Mouse (Mus musculus) frontal cortex, postnatal 14 days (tissue): ENCODE measurements around the gene Brk1.

ENCODE experiments used
- DNase-seq, 2 experiments: peaks; one replicate each; pipeline ENCODE4 v3.0.0; 2022; ENCODE audit warnings: low spot score in 2 of 2

Brk1 gene

DNA sequence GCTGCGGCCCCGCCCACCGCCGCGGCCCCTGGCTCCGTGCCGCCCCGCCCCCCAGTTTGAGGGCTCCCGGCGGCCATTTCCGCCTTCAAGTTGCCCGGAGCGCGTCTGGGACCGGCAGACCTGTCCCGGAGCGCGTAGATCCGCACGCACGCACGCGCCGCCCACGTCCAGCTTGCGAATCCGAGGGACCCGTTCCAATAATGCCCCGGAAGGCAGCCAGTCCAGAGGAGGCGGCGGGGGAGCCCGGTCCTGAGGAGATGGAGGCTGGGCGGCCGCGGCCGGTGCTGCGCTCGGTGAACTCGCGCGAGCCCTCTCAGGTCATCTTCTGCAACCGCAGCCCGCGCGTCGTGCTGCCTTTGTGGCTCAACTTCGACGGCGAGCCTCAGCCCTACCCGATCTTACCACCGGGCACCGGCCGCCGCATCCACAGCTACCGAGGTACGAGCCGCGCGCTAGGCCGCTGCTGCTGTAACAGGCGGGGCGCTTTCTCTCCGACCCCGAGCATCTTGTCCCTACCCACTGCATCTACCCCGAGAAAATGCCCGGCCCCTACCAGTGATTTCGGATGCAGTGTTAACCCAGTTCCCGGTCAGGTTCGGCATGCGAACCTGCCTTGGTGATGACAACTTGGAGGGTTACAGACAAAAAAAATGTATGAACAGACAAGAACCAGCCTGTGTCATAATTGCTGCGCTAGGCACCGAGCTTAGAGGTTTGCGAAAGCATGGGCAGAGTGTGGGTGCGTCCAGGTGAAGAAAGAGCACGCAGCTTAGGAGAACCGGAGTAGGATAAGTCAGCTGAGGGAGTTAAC is 19.6 kb downstream of the Brk1 start, which contains the start of gene Vhl:
Gene Vhl, plus strand, starts transcription at position 19 of the 811 bp plus-strand sequence.
- DNase-seq, result peak; percentile 77 to 81

DNA sequence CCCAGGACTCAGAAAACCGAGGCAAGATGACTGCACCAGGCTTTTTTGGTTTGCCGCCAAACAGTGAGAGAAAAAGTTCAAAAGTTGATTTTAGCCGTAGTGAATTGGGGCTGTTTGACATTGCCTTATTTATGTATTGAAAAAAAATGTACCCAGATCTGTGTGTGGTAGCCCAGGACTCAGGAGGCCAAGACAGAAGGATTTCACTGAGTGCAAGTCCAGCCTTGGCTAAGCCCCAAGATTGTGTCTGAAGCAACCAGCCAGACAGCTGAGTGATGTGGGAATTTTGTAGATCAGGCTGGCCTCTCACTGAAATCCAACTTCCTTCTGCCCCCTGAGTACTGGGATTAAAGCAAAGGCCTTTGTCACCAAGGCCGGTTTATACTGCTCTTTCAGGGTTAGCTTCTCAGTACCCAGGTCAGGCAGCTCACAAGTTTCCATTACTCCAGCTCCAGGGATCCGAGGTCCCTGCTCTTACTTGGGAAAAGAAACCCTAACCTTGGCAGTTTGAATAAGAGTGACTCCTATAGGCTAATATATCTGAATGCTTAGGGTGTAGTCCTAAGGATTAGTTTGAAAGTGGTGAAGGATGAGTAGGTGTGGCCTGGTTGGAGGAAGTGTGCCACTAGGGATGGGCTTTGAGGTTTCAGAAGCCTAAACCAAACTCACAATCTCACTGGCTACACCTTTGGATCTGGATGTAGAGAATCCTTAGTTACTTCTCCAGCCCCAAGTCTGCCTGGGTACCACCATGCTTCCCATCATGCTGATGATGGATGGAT is 20.6 kb downstream of the Brk1 start:
- no peak for DNase-seq

DNA sequence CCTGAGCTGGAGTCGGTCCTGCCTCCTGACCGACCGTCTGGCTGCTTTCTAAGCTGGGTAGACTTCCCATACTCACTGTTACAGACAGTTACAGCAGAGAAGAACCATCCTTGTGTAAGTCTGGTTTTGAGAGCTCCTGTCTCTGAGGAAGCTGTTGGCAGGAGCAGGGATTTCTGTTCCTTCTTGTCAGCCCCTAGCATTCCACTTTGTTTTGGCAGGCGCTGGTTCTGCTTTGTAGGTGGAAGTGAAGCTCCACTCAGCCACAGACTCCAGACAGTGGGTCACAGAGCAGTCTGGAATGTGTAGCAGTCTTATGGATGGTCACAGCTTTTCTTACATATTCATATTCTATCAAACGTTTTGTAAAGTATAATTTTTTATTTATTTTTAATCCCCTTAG is 25.8 kb downstream of the Brk1 start:
- DNase-seq, result no peak

DNA sequence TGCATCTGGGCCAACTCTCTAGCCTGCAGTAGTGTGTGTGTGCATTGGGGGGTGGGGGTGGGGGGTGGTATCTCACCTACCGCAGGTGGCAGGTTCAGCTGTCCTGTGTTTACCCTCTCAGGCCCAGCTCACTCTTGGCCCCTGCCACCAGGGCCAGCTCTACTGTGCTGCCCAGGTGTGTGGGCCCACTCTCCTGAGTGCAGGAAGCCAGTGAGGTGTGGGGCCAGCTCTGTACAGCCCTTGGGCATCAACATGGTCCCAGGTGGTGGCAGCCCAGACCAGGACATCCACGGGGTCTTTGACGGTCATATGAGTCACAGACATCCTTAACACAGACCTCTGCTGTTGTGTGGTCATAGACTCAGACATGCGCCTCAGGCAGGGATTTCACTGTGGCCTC is 28.3 kb downstream of the Brk1 start:
- DNase-seq, result no peak

DNA sequence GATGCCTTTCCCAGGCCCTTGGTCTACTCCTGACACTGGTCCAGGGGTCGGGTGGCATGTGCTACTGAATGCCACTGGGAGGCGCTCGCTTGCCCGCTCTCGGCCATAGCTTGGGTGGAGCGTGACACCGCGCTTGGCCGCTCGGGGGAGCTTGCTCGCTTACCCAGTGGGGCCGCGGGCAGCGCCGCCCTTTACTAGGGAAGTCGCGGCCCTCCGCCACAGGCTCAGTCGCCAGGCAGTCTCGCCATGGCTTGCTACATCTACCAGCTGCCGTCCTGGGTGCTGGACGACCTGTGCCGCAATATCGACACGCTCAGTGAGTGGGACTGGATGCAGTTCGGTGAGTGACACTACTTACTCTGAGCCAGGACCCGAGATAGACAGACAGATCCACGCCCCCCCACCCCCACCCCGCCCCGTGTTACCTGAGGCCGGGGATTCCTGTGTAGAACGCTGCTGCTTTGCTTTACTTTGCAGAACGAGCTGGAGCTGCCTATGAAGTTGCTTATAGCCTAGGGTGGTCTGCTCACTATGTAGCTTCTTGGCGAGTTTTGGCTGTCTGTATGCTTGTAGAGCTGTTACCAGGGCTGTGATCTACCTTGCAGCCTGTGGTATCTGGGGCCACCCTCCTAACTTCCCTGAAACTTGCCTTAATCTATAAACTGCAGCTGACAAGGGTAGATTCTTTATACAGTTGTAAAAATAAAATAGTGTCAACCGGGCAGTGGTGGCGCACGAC is 33.9 kb downstream of the Brk1 start, which contains the start of gene Irak2:
Gene Irak2, plus strand, starts transcription at position 166 of the 739 bp plus-strand sequence.
- DNase-seq, result peak; percentile 86 to 90

DNA sequence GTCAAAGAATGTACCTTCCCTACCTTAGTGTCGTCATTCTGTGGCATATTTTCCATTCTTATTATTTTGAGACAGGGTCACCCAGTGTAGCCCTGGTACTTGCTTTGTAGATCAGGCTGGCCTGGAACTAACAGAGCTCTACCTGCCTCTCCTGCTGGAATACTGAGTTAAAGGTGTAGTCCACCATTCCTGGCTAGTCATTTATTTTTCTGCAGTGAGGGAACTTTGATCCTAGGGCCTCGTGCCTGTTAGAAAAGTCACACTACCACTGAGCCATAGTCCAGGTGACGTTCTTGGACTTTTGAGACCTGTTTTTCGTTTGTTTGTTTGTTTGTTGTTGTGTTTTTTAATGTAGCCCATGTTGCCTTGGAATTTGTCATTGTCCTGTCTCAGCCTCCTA is 34.6 kb downstream of the Brk1 start:
- no peak for DNase-seq

DNA sequence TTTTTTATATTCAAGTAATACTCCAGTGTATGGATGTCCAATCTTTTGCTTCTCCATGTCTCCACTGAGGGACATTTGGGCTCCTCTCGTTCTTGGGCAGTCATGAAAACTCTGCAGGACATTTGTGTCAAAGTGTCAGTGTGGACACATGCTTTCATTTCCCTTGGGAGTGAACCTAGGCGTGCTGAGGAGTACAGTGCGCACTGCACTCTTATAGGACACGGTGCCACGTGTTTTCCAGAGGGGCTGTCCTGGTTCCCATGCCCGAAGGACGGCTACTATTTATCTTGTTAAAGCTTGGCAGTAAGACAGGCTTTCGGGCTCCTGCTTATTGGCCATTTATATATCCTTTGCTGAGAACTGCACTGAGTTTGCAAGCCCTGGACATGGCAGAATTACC is 38.0 kb downstream of the Brk1 start:
- no peak for DNase-seq

DNA sequence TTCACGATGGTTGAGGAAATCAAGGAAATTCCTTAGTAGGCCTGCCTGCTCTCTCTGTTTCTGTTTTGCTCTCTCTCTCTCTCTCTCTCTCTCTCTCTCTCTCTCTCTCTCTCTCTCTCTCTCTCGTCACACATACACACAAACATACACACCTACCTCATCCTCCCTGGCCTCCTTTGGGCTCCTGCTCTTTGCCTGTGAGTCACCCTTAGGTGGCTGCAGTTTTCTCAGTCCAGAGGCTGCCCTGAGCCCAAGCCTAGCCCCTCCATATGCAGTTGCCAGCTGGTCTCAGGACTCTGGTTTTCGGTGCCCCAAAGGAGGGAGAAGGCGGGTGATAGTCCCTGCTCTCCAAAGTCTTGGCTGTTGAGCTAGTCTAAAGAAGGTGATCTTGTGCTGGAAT is 38.4 kb downstream of the Brk1 start:
- no peak for DNase-seq

DNA sequence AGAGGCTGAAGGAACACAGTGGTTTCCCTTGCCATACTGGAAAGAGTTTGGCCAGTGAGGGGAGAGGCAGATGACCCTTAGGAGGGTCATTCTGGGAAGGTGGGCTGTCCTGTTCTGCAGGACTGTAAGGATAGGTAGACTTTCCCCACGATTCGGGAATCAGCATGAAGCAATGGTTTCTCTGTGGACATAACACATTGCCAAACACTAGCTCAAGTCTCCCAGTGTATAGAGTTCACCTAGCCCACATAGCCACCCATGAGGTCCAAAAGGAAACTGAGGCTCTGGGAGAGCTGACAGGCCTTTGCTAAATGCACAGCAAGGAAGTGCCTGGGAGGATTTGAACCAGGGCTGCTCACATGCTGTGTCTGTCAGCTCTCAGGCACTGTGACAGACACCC is 39.4 kb downstream of the Brk1 start:
- DNase-seq, result no peak

DNA sequence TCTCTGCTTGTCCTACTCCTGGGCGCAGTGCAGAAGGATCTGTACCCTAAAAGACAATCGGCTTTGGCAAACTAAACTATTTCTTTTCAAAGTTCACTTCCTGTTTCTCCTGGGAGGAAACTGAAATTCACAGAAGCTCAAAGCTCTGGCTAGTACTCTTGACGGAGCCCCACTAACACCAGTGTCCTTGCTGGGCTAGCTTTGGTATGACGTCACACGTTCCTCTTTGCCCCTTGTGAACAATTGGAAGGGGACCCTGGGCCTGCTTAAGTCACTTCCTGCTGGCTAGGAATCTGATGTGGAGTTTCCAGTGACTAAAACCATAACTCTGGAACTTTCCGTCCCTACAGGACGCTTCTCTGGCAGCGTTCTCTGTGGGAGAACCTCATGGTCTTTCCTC is 40.2 kb downstream of the Brk1 start:
- no peak for DNase-seq

DNA sequence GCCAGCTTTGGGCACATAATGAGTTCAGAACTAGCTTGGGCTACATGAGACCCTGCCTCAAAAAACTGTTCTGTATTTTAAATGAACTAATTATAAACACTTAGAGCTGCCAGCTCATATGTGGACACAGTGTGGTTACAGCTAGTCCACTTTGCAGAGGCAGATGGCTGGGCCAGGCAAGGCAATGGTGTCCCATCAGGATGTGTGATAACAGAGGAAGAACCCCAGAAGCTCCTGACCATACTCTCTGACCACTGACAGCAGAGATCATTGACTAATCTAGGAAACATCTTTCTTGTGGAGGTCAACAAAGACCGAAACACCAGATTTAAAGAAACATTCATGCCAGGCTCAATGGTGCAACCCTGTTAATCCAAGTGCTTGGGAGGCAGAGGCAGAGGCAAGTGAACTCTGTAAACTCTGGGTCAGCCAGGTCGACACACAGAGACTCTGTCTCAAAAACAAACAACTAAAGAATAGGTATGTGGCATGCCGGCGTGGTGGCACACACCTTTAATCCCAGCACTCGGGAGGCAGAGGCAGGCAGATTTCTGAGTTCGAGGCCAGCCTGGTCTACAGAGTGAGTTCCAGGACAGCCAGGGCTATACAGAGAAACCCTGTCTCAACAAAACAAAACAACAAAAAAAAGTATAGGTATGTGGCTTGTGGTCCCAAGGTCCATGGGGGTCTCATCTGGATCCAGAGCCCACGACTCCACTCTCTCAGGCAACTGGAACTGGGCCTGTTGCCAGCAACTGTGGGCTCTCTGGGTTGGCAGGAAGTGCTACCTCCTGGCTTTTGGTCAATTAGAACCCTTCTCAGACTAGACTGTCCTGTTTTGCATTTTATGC is 45.0 kb downstream of the Brk1 start:
- DNase-seq, result no peak

DNA sequence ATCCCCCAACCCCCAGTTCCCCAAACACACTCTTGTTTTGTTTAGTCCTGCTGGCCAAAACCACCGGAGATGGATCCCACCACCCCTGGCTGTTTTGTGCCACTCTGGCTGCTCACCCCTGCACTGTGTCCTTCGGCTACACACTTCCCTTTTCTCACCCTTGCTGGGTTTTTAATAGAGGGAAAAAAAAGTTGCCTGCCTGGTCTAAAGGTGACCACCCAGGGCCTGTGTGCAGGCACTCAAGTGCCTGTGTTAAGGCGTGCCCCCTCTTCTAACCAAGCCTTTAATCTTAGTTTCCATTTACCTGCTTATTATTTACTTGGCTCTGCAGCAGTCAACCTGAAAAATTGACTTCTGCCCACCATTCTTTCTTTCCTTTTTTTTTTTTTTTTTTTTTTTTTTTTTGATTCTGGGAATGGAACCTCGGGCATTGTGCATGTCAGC is 45.6 kb downstream of the Brk1 start:
- no peak for DNase-seq

DNA sequence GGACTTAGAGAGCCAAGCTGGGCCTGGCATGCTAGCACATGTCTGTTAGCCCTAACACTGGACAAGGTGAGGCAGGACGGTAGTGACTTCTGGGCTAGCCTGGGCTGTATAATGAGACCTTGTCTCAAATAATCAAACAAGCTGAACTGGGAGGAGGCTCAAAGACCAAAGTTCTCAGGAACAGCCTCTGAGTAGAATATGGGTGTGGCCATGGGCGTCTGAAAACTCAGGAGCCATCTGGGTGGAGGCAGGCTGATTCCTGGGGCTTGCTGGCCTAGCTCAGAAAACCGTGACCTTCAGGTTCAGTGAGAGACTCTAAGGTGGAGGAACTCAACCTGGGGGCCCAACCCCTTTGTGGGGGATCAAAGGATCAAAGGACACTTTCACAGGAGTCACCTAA is 47.1 kb downstream of the Brk1 start:
- no peak for DNase-seq

DNA sequence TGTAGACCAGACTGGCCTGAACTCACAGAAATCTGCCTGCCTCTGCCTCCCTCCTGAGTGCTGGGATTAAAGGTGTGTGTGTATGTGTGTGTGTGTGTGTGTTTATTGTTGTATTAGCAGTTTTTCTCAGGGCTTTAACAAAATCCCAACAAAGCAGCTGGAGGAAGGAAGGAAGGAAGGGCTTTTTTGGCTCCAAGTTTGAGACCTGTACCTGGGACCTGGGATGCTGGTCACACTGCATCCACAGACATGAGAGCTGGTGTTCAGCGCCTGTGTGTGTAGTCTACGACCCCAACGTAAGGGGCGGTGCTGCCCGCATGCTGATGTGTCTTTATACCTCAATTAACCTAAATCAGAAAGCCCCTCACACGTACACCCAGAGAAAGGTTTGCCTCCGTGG is 49.0 kb downstream of the Brk1 start:
- no peak for DNase-seq

DNA sequence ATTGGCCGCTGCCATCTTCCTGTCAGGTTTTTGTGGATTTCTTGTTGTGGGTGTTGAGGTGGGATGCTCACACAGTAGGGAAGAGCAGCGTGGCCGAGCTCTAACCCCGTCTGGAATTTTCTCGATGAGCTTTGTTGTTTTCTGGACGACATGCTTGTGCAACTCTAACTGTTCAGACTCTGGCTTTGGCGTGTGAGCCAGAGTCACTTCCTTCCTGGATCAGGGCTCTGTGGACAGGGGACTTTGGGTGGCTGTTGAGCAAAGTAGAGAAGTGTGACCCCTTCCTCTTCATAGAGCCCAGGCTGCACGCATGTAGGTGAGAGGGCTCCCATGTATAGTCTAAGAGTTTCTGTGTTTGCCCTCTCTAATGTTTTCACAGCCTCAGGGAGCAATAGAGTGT is 49.5 kb downstream of the Brk1 start:
- no peak for DNase-seq

DNA sequence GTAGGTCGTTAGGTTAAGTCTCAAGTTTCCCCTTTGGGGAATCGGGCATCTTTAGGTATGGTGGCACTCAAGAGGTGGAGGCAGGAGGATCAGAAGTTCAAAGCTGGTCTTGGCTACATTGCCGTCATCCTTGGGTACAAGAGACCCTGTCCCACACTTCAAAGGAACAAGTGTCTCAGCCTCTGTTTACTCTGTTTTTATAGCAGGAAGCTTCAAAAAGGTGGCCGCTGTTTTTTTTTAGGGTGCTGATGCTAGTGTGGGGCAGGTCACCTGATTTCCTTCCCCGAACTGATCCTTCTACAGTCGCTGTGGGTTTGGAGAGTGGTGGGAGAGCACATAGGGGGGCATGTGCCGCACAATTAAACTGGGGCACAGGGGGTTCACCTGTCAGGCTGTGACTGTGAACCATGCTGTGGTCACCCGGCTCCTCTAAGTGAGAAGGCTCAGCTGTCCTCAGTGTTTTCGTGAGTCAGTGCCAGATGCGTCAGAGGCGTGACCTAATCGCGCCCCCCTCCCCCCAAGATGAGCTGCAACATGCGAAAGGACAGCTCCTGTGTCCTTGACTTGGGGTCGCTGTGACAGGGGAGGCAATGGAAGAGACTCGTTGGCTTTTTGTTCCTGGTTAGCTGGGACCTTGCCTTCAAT is 50.3 kb downstream of the Brk1 start:
- DNase-seq, result no peak

DNA sequence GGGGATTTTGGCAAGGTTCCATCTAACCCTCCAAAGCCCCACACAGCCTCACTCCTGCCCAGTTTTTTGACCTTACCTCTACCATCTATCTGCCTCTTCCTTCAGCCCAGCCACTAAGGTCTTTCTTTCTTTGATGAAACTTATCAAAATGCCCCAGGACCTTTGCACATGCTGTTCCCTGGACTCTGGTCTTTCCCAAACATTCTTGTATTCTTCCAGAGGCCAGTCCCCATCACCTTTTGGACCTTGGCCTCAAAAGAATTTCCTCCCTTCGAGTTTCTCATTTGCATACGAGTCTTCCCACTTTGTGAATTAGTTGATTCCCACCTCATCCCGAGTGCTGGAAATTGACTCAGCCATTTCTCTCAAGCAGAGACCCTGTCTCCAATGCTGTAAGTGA is 50.9 kb downstream of the Brk1 start:
- no peak for DNase-seq

DNA sequence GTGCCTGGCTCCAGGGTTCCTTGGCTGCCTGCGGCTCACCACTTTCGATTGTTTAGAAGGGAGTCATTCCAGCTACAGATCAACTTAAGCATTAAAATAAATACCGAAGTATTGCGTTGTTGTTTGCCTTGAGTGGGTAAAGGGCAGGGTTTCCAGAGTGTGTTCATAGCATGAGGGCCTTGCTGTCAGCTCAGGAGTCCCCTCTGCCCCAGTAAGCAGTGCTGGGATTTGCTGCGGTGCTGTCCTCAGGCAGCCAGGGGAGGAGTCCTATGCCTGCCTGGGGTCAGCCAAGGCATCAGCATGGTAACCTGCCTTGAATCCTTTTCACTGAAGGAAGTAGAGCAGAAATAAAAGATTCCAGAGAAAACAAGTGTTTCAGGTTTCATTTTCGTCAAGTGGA is 52.3 kb downstream of the Brk1 start:
- no peak for DNase-seq

DNA sequence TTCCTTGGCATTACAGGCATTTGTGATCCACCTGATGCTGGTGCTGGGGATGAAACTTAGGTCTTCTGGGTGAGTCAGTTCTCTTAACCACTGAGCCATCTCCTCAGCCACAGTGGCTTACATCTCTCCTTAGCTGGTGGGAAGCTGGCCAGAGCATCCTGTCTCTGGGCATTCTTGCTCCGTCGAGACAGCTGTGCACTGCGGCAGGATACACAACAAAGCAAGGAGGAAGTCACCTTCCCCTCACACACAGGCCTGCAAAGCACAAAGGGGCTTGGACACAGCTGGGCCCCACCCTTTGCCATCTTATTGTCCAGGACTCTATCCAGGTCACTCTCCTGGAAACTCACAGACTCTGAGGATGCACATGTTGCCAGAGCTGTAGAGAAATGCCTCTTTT is 53.7 kb downstream of the Brk1 start:
- DNase-seq, result no peak

DNA sequence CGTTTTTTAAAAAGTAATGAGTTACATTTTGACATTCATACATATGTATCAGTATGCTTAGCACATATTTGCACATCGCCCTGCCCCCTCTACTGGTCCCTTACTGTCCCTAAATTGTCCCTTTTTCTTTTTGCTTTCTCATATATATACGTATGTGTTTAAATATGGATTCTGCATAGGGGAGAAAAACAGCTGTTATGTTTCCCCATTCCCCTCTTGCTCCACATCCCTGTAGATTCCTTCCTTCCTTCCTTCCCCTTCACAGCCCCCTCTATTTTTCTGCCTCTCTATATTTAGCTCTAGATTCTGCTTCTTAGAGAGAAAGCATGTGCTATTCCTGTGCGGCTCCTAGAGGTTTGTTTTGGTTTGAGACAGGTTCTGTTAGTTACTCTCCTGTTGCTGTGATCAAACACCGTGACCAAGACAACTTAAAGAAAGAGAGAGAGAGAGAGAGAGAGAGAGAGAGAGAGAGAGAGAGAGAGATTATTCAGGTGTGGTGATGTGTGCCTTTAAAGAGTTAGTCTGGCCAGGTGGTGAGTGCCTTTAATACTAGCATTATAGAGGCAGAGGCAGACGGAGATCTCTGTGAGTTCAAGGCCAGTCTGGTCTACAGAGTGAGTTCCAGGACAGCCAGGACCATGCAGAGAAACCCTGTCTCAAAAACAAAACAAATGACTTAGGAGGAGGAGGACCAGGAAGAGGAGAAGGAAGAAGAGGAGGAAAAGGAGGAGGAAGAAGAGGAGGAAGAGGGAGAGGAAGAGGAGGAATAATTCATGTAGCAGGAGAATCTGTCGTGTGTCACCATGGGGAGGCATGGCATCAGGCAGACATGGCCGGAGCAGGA is 55.3 kb downstream of the Brk1 start:
- no peak for DNase-seq
